Mouse (Mus musculus) lung, postnatal 36 days (tissue): Measurements from ENCODE around the gene Hivep1.

Source experiments
- DNase-seq: peaks from one replicate; pipeline ENCODE4 v3.0.0; 2022; ENCODE audit warnings: mixed read lengths

The Hivep1 gene

GRCm38 (mm10) chr13:42076751-42077302 lies 25.0 kb downstream of the Hivep1 start:
- no peak for DNase-seq

DNA sequence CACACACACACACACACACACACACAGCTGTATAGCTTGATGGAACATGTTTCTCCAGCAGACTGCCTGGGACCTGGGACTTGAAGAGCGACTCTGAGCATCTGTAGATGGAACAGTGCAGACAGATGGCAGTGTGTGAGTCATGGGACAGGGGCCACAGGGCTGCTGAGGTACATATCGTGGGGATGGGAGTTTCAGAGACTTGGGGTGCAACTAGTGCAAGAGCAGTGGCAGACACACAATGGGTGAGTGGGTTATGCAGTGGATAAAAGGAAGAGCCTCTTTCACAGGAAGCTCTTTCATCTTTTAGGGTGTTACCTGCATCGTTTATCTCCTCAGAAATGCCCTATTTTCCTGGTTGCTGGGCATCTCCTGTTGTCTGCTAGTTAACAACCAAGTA lies 25.8 kb downstream of the Hivep1 start:
- DNase-seq: no peak

DNA sequence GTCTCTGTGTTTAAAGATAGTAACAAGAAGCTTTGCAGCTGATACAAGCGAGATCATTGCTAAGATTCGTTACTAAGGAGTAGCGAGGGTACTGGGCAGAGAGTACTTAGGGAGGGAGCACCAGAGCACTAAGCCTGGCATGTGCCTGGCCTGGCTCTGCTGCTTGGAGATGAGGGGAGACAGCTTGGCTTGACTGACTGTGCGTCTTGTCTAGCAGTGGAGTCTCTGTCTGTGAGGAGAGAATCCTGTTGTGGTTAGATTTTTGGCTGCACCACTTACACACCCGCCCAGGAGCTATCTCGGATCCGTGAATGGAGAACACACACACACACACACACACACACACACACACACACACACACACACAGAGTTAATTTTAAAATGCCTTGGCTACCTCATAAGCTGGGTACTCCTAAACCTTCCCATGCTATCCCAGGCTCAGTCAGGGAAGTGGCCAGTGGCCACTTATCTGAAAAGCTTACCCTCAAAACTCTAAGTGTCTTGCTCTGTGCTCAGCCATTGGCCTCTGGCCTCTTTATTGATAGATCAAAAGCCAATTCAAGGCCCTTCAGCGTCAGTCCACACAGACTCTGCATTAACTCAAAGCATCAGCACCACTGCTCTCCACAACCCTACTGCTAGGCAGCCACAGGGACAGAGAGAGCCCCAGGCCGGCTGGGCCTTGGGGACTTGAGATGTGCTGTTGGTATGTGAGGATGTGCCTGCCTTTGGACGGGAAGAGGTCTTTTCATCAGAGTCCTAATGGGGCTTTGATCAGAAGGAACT lies 28.5 kb downstream of the Hivep1 start:
- no peak for DNase-seq

GRCm38 (mm10) chr13:42088339-42088738 lies 36.5 kb downstream of the Hivep1 start:
- DNase-seq: peak; percentile 41

DNA sequence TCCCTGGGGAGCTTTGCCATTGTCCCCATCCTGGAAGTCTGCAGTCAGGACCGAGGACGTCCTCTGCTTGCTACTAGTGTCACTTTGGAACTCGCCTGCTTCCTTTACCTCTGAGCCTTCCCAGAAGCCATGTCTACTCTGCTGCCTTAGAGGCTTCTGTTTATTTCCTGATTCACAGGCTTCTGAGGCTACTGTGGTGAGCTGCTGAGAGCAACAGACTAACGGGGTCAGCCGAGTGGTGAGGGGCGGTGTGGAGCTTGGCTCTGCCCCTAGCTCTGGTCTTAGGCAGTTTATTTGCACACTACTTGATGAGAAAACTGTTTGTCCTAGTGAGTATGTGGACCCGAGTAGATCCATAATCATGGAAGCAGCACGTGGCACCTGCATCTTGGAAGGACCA lies 37.2 kb downstream of the Hivep1 start:
- no peak for DNase-seq

GRCm38 (mm10) chr13:42090751-42091150 lies 38.9 kb downstream of the Hivep1 start:
- no peak for DNase-seq

GRCm38 (mm10) chr13:42092392-42093139 lies 40.7 kb downstream of the Hivep1 start:
- DNase-seq: no peak

GRCm38 (mm10) chr13:42093268-42094042 lies 41.6 kb downstream of the Hivep1 start:
- no peak for DNase-seq

DNA sequence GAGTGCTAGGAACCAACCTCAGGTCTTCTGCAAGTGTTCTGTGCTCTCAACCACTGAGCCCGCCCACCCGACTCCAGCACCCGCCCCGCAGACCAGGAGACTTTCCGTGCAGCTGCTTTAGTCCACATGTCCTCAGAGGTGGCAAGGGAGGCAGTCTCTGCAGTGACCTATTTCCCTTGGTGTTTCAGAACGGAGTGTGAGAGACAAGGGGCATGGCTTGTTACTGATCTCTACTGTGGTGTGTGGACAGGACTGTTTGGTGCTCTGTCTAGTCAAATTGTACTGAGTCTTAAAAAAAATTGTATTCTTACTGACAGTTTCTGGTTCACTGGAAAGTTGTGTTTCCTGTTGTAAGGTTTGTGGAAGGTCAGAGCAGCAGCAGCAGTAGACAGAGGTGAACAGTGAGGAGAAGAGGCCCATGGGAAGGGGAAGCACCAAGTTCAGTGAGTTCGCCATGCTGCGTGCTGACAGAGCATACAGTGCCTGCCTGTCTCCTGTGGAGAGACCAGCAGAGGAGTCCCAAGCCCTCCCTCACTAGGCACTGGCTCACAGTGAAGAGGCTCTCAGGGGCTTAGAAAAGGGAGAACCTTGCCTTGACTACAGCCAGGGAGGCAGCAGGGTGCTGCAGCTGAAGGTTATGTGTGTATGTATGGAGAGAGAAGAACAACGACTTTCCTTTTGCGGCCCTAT lies 44.1 kb downstream of the Hivep1 start:
- DNase-seq: no peak

DNA sequence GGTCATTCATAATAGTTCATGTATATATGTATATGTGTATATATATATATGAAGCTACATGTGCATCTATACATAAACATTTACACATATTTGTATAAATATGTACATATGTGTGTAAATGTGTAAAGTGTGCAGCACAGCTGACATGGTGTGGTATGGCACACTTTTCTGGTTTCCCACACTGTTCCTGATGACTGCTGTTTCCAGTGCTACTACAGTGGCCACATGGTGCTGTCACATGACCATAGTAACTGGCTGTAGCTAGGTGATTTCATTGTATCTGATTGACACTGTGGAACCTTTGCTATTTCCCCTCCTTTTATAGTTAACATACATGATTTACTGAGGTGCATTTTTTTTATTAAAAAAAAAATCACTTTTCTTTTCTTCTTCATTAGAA lies 45.3 kb downstream of the Hivep1 start:
- DNase-seq: no peak

DNA sequence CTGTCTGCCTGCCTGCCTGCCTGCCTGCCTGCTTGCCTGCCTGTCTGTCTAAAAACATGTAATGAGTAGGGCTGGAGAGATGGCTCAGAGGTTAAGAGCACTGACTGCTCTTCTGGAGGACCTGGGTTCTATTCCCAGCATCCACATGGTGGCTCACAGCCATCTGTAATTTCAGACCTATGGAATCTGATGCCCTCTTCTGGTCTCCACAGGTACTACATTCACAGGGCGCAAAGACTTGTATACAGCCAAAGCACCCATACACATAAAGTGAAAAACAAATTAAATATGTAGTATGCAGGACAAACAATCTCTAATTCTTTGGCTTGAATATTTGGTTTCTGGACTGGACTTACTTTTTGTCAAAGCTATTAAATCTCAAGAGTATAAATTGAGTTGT lies 46.7 kb downstream of the Hivep1 start:
- DNase-seq: no peak

- no peak for DNase-seq
Measured at GRCm38 (mm10) chr13:42099523-42099922, 47.7 kb downstream of the Hivep1 start.

DNA sequence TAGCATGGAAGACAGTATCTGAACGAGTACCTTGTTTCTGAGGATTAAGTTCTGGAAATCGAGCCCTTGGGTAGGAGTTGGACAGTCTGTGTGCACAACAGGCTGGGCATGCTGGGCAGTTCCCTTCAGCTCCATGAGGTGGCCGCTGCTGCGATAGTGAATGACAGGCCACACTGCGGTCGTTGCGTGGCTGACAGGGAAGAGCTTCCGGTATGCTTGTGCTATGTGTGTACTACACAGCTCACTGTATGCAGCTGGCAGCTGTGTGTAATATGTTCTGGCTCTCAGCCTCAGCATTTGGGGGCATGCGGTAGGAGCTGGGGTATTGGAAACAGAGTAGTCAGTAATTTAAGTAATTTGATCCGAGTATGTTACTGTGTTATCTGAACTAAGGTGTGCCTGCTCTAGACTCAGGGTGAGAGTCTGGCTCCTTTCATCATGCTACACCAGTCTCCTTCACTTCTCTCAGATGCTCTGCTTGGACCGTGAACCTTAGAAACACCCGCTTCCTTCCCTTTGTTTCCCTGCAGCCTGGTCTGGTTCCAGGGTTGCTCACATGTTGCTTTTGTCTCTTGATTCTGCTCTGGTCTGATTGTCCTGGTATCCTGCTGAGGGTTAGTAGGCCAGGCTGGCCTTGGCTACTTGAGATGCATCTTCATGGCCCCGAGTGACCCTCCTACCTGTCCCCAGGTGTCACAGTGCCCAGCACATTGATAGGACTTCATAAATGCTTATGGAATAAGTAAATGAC lies 49.8 kb downstream of the Hivep1 start:
- DNase-seq: peak; percentile 60

- peak; percentile 88 for DNase-seq
Measured at GRCm38 (mm10) chr13:42102980-42103379, 51.2 kb downstream of the Hivep1 start.

- DNase-seq: no peak
Measured at GRCm38 (mm10) chr13:42103486-42104166, 51.8 kb downstream of the Hivep1 start.

- no peak for DNase-seq
Measured at GRCm38 (mm10) chr13:42104371-42104770, 52.5 kb downstream of the Hivep1 start.

- no peak for DNase-seq
Measured at GRCm38 (mm10) chr13:42108483-42109215, 56.8 kb downstream of the Hivep1 start.

DNA sequence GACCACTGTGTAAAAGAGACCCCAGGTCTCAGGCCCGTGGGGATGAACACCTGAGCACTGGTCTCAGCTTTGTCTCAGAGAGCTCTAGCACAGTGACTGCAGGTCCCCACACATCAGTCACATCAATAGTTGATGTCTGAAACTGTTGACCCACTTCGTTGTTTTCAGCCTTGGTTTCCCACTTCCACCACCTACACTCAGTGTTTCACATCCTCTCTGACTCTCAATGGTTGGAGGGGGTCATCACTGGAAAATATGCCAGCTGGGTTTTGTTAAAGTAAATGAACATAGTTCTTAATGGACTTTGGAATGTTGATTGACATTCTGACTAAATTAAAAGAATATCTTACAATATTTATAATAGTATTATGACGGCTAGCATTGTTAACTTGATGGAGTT lies 58.6 kb downstream of the Hivep1 start:
- no peak for DNase-seq

DNA sequence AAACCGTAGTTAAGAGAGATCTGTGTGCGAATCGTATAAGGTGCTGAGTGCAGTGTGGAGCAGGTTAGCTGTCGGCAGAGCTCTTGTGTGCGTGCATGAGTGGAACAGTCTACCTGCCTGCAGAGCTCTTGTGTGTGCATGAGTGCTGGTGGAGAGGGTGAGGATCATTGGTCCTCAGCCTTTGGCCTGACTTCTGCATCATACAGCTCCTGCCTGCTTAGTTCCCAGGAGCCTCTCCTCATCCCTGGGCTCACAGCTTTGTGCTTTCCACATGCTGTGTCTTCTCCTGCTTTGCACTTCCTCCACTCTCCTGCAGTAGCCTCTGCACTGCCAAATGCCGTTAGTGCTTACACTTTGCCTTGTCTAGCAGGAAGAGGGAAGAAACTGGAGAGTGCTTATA lies 60.2 kb downstream of the Hivep1 start:
- DNase-seq: no peak

DNA sequence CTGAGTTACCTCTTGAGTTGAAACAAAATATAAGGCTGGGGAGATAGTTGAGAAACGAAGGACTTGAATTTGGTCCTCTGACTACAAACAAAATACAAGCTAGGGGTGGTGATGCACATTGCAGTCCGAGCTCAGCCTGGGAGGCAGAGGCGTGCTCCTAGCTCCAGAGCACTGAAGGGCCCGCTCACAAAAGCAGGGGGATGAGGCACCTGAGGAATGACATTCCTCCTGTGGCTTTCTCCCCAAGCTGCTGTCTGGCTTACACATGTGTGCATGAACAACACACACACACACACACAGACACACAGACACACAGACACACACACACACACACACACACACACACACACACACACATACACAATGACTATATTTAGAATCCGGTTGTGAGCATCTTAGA lies 60.9 kb downstream of the Hivep1 start:
- DNase-seq: no peak

DNA sequence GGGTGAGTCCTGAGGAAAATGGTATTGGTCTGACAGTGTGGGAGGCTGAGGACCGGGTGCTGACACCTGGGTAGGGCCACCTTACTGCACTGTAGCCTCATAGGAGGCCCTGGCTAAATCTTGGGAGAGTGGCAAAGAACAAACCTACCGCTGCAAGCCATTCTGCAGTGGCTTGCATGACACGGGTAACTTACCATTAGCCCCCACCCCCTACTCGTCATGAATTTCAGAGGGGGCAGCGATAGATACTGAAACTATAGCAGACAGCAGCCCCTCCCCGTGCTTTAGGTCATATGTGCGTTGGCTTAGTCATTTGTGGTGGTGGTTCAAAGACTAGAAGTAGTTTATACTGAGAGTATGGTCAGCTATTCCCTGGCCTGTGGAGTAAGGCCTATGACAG lies 61.8 kb downstream of the Hivep1 start:
- DNase-seq: no peak
